Mouse (Mus musculus): ENCODE measurements at regions not wholly inside any gene's neighbourhood (a gene's known extent, or its start where the extent isn't known, plus 50 kb on each side); places are given as distances from the start of the nearest gene placed in this dataset.

DNA sequence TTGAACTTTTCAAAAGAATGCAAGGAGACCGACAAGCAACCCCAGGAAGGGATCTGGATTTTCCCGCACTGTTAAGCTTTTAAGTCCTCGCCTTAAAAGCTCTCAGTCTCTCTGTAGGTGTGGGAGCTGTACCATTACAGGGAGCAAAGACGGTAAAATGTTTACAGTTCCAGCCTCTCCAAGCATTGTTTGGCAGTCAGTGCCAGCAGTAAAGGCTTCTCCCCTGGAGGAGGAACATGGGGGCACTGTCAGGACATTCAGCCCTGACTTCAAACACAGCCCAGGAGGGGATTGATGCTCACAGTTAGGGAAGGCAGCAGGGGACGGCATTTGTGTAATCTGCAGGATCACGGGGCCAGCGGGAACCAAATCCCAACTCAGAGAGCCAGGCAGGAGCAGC lies 750.2 kb downstream of the Tmem132b start:
- no peak for ATAC-seq (replicated peaks; ENCODE audit: poor library complexity)

DNA sequence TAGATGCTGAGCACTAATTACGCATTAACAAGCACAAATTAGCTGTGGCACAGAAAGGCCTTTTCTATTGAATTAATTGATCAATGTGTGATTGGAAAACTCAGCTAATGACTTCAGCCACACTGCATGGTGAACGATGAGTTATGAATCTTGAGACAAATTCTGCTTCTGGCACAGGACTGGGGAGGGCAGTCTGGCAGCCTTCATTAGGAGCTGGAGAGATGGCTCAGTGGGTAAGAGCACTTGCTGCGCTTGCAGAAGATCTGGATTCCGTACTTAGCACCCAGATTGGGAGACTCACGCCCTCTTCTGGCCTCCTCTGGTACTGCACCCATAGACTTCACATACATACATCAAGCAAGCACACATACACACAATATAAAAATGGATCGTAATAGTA lies 793.3 kb downstream of the Tmem132b start:
- no peak for ATAC-seq (replicated peaks; ENCODE audit: poor library complexity)

DNA sequence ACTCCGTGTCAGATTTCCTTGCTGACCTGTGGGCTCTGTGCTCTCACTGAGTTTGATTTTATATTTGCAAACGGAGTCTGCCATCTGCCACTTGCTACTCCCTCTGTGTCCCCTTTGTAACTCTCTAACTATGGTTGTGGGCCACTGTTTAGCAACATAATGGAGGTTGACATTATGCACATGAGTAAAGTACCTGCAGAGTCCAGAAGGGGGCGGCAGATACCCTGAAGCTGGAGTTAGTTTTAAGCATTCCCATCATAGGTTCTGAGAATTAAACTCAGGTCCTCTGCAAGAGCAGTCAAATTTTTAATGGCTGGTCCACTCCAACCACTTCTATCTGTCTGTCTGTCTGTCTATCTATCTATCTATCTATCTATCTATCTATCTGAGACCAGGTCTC lies 796.7 kb downstream of the Tmem132b start:
- no peak for ATAC-seq (replicated peaks; ENCODE audit: poor library complexity)

DNA sequence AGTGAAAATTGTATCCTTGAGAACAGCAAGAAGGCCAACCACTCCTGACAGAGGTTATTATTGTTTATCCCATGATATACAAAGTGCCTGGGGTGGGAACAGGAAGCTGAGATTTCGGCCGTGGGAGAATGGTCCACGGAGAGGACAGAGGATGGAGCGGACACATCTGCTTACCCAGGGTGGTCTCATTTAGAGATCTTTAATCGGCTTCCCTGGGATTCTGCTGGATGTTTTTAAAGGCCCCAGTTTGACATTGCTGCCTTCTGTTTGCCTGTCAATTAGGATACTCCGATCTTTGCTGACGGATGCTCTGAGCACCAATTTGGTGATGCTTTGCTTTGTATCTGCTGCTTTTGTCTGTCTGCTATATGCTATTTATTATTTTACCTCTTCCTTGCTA lies 803.5 kb downstream of the Tmem132b start:
- no peak for ATAC-seq (replicated peaks; ENCODE audit: poor library complexity)

DNA sequence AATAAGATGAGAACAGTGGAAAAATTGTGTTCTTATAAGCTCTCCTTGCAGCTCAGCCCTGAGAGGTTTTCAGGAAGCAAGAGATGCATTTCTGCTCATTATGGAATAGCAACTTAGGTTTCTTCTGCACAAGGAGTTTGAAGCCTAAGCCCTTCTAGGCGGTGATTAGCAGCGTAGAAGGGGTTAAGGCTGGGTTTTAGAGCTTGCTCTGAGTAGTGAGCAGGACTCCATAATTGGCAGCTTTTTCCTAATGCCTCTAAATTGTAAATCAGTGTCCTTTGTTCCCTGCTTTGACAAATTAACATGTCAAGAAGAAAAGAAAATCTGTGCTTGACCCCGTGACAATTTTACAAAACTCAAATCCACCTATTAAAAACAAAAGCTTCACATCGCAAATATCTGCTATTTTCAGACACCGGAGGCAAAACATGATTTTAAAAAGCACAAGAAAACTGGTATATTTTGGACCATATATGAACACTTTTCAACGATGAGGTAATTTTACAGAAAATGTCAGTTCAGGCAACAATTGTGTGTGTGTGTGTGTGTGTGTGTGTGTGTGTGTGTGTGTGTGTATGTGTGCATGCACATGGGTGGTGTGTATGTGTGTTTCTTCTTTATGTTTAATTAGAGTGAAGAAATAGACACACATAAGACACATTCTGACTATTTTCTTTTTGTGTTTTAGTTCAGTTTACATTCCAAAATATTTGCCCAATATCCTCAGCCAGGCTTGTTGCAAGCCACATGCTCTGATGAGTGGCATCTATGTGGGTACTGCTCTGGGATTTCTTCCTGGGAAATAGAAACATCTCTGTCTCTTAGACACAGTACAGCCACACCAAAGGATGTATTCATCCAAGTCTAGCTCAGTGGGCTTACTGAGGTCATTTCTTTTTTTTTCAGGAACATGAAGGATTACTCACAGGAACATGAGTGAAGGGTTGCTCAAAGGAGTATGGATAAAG lies 804.3 kb downstream of the Tmem132b start:
- ATAC-seq (replicated peaks; ENCODE audit: poor library complexity): no peak

DNA sequence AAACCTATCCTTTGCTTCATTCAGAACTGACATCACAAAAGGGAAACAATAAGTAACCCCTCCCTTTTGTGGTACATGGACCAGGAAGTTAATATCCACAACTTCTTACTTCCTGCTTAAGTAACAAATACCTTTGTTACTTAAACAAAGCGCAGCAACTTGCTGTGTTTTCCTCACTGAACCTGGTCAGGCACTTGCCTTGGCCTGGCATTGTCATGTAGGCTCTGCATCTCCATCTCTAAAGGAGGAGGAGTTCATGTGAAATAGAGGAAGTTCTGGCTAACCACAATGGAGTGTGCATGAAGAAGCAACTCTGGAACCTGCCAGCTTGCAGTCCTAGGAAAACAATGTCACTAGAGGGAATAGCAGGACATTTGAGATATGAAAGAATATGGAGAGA lies 806.3 kb downstream of the Tmem132b start:
- ATAC-seq (replicated peaks; ENCODE audit: poor library complexity): no peak

DNA sequence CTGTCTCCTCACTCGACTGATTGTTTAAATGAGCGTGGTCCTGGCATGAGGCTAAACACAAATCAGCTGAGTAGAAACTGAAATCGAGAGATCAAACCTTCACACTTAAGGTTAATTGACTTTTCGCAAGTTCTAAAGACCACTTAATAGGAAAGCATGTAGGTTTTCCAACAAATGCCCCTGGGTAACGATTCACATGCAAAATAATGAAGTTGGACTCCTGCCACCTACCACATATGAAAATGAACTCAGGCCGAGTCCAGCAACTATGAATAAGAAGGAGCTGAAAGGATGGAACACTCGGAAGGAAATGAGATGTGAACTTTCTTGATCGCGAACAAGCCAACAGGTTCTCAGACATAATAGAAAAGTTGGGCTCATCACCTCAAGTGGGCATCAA lies 812.0 kb downstream of the Tmem132b start:
- no peak for ATAC-seq (replicated peaks; ENCODE audit: poor library complexity)

DNA sequence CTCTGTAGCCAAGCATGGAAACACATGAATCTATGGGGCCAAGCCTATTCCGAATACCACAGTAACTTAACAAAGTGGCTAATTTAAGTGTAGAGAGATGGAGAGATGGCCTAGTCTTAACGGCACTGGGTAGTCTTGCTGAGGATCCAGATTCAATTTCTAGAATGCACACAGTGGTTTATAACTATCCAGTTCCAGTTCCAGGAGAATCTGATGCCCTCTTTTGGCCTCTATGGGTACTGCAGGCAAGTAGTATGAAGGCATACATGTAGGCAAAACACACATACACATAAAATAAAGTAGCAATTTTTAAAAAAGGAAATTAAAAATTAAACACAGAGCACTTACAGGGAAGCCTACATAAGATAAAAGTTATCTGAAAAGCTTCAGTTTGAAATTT lies 819.4 kb downstream of the Tmem132b start:
- no peak for ATAC-seq (replicated peaks; ENCODE audit: poor library complexity)

DNA sequence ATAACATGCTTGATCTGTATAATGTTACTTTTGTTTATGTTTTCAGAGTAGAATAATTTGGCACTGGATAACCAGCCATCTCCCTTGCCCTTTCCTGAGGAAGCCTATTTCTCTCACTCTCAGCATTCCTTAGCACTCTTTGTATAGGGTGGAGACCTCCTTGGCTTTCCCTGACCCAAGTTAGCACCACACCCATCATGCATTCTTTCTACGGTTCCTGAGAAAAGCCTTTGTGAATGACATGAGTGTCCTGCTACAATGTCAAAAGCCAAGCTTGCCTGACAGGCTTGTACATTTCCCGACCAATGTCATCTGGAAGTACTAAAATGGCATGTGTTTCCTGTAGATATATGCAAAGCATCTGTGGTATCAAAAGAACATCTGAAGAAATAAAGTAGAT lies 837.9 kb downstream of the Tmem132b start:
- no peak for ATAC-seq (replicated peaks; ENCODE audit: poor library complexity)

DNA sequence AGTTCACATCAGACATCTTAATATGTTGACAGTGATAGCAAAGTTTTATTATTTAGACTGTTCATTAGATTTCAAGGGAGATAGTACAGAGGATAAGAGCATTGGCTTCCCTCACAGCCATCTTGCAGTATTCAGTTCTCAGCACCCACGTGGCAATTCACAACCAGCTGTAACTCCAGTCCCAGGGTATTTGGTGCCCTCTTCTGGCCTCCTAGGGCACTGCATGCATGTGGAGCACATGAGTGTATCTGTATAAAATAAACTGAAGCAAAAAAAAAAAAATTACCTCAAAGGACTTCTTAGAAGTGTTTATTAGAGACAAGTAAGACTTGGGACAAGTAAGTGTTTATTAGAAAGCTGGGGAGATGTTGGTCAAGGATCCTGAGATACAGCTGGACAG lies 849.3 kb upstream of the Tmem132c start:
- ATAC-seq (replicated peaks; ENCODE audit: poor library complexity): no peak

DNA sequence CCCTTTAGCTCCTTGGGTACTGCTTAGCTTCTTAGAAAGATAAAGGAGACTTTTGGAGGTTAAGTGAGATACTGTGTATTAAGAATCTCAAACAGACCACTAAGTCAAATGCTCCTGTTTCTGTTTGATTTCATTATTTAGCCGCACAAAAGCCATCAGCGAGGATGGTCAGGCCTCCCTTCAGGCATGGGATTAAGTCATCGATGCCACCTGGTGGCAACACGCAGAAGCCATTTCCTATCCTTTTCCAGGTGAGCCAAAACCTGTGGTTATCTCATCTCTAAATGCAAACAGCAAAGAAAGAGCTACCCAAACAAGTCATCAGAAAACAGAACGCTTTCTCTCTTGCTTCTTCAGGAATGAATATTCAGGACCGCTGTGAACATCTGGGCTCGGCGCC lies 846.3 kb upstream of the Tmem132c start:
- ATAC-seq (replicated peaks; ENCODE audit: poor library complexity): no peak

DNA sequence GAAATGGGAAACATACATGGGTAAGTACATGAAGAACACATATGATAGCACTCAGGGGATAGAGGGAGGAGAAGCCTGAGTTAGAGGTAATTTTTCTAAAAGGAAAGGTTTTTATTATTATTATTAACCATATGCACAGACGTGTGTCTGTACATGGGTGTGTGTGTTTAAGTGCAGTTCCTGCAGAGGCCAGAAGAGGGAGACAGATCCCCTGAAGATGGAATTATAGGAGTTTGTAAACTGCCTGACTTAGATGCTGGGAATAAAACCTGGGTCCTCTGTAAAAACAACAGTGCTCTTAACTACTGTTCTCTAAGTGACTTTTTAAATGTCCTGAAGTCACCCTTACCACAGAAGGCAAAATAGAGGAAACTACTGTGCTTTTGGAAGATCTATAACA lies 809.9 kb upstream of the Tmem132c start:
- no peak for ATAC-seq (replicated peaks; ENCODE audit: poor library complexity)

DNA sequence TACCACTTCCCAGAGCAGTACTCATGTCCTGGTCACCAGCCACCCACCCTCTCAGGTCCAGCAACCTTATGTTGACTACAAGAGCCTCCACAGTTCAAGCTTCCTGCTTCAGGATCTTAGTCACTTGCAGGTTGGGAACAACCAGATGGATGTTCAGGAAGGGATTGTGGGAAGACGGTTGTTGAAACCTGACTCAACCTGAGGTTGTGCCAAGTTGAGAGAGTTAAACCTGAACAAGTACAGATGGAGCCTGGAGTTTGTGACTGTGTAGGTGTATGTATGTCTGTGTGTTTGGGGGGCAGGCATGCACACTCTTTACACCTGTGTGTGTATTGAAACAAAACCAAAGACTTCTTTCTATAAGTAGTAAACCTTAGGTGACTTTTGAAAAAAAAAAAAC lies 802.9 kb upstream of the Tmem132c start:
- ATAC-seq (replicated peaks; ENCODE audit: poor library complexity): no peak

DNA sequence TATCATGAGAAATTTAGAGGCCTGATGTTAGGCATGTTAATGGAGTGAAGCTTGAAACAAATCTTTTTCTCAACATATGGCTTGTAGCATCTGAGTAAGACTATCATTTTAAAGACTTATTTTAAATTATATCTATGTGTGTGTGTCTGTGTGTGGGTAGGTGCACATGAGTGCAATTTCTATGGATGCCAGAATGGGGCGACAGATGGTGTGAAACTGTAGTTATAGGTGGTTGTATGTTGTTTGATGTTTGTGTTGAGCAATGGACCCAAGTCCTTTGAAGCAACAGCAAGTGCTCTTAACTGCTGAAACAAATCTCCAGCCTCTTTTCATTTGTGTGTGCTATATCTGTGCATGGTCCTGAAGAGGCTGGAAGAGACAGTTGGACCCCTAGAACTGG lies 801.1 kb upstream of the Tmem132c start:
- no peak for ATAC-seq (replicated peaks; ENCODE audit: poor library complexity)

DNA sequence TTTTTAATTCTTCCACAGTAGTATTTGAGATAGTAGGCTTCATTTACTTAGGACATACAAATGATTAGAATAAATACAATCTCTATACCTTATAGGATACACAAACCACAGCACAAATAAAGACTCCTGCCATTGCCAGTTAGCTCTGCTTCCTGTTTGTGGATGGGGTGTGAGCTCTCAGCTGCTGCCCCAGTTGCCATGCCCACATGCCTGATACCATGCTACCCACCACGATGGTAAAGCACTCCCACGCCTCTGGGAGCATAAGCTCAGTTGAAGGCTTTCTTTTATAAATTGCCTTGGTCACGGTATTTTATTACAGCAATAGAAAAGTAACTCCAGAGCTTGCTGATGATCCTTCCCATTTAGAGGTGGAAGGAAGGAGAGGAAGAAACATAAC lies 765.8 kb upstream of the Tmem132c start:
- no peak for ATAC-seq (replicated peaks; ENCODE audit: poor library complexity)

DNA sequence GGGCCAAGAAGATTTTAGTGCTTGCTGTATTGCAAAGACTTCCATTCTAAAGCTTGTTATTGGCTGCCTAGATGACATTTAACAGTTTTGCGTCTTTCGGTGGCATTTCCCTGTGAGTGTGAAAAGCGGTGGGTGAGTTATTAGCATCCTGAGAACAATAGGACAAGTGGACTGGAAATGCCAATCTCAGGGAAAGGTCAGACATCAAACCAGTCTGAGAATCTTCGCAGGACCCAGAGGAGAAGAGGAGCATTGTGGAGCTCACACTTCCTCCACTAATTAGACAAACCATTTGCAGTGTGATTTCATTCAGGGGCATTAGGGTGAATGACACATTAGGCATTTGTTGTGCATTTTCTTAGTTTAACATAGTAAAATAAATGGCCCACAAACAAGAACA lies 719.5 kb upstream of the Tmem132c start:
- no peak for ATAC-seq (replicated peaks; ENCODE audit: poor library complexity)

DNA sequence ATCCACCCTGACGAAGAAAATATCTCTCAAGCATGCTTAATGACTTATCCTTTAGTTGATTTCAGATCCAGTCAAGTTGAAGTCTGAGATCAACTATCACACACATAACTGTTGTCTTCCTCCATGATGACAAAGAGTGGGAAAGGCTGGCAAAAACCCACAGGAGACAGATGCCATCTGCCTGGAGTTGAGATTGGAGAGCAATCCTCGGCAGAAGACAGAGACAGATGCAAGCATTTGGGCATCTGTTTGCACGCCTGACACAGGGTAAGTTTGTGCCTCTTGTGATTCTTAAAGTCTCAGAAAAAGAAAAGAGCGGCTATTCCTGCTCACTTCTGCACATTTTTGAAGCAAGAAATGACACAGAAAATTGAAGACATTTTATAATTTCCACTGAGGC lies 715.7 kb upstream of the Tmem132c start:
- ATAC-seq (replicated peaks; ENCODE audit: poor library complexity): no peak

DNA sequence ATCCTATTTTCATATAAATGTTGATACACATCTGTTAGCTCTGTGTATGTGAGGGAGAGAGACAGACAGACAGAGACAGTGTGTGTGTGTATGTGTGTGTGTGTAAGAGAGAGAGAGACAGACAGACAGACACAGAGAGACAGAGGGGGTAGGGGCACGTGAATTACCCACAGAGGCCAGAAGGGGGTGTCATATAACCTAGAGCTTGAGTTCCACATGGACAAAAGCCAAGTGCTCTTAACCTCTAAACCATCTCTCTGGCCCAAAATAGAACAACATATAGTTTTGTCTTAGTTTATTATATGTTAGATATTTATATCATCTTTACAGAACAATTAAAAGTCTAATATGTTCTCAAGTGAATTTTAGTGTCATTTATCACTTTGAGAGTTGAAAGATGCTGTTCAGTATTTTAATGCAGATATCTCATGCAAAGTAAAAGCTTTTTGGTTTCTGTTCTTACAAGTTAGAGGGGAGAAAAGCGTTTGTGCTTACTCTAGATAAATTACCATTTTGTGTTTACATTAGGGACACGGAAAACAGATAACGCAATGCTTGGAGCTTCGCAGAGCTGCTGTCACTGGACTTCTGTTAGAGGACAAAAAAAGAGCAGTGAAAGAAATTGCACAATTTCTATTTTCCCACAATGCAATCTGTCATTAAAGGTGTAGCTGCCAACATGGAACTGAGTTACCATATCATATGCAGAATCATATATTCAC lies 710.6 kb upstream of the Tmem132c start:
- ATAC-seq (replicated peaks; ENCODE audit: poor library complexity): no peak

DNA sequence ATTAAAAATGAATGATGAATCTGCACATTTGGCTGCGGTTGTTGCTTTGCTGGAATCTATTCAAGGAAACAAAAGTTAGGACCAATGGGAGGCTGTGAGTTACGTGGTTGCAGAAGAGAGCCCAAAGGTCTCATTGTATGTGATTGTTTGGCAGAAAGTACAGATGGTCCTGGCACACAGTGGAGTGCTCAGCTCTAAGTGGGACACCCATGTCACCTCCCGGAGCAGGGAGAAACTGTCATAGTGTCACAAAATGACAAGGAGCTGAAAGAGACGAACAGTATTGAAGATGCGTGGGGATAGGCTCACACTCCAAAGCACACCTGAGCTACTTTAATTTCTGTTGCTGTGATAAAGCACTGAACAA lies 710.1 kb upstream of the Tmem132c start:
- no peak for ATAC-seq (replicated peaks; ENCODE audit: poor library complexity)

DNA sequence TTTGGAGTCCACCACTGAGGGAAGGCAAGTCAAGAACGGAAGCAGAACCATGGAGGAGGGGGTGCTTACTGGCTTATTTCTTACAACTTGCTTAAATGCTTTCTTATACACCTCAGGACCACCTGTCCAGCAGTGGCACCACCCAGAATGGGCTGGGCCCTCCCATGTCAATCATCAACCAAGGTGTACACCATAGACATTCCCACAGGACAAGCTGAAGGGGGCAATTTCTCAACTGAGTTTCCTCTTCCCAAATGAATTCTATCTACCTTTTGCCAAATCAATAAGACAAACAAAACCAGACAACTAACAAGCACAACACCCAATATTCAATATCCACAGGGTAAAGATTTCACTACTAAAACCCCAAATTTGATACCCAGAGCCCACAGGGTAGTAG lies 709.6 kb upstream of the Tmem132c start:
- no peak for ATAC-seq (replicated peaks; ENCODE audit: poor library complexity)

DNA sequence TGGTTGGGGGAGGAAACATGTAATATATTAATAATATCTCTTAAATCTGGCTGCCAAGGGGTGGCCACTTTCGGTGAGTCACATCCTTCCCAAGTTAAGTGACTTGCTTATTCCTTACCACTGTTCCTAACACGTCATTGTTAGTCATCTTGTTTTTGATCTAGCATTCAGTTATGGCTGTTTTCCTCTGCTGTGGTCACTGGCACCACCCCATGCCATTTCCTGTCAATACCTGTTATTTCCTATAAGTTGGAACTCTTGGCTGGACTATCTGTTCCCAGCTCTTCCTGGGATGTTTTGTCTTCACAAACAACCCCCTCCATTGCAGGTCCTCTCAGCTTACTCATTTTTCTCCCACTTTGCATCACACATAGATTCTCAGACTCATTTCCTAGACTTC lies 703.5 kb upstream of the Tmem132c start:
- ATAC-seq (replicated peaks; ENCODE audit: poor library complexity): no peak

DNA sequence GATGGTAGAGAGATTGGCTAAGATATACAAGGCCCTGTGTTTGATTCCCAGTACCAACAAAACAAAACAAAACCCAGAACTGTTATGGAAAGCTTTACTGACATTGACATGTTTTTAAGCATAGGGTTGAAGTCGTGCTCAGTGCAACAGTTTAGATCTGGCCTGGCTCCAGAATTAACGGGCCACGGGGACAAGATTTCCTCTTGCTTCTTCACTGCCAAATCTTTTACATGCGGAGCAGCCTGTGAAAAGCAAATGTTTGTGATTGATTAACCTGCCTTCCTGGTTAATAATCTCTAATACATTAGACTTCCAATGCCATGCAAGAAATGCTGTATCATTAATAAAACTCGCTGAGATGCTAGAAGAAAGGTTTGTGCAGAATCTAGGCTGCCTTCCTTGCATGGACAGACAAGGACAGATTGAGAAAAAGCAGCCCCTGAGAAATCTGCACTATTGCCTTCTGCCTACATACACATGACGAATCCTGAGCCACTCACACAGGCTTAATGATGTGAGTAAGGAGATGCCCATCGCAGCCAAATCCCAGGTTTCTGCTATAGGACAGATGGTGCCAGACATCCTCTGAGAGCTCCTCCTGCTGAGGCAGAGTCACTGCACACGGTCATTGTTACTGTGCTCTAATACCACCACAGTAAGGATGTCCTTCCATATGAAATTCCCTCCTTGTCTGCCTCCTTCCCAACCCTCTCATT lies 697.2 kb upstream of the Tmem132c start:
- ATAC-seq (replicated peaks; ENCODE audit: poor library complexity): no peak
